Mouse (Mus musculus): ENCODE results near the gene Cyp2a22.
"Not testable (repeated sequence)": the region's sequence is repeated elsewhere in the genome, so short reads cannot be mapped to it uniquely, and the experiment has no call there.

- not testable (repeated sequence) for TF ChIP-seq MAFK (IDR thresholded peaks at IDR 0.05; ENCODE audit: insufficient replicate concordance, low read length); TBP (conservative IDR thresholded peaks at IDR 0.05; ENCODE audit: low read depth, low read length); CTCF (conservative IDR thresholded peaks at IDR 0.05 in 1 of 2, IDR thresholded peaks at IDR 0.05 in 1 of 2; ENCODE audit: low read depth in 2 of 2, low read length in 2 of 2); ZMIZ1 (IDR thresholded peaks at IDR 0.05; ENCODE audit: low read depth, low read length); RCOR1 (conservative IDR thresholded peaks at IDR 0.05; ENCODE audit: low read depth, low read length); CHD1 (IDR thresholded peaks at IDR 0.05; ENCODE audit: low read depth, low read length); POLR2A (IDR thresholded peaks at IDR 0.05; ENCODE audit: low read depth, low read length); TCF12 (IDR thresholded peaks at IDR 0.05; ENCODE audit: low read depth, low read length); E2F4 (IDR thresholded peaks at IDR 0.05; ENCODE audit: insufficient replicate concordance, low read depth, low read length); USF2 (conservative IDR thresholded peaks at IDR 0.05; ENCODE audit: low read depth, low read length)
These were observed 13.5 kb upstream of the Cyp2a22 start for GRCm38 (mm10) chr7:26952671-26953070.

All from CH12.LX (cell line).